Mouse (Mus musculus) monocyte, adult 2 months (primary cell): ENCODE measurements at regions not wholly inside any gene's neighbourhood (a gene's known extent, or its start where the extent isn't known, plus 50 kb on each side); places are given as distances from the start of the nearest gene placed in this dataset.

ENCODE experiments used
- DNase-seq, 2 experiments: peaks; one replicate each; pipeline ENCODE4 v3.0.0; 2022; ENCODE audit warnings: low spot score in 2 of 2, low read depth in 1 of 2

DNA sequence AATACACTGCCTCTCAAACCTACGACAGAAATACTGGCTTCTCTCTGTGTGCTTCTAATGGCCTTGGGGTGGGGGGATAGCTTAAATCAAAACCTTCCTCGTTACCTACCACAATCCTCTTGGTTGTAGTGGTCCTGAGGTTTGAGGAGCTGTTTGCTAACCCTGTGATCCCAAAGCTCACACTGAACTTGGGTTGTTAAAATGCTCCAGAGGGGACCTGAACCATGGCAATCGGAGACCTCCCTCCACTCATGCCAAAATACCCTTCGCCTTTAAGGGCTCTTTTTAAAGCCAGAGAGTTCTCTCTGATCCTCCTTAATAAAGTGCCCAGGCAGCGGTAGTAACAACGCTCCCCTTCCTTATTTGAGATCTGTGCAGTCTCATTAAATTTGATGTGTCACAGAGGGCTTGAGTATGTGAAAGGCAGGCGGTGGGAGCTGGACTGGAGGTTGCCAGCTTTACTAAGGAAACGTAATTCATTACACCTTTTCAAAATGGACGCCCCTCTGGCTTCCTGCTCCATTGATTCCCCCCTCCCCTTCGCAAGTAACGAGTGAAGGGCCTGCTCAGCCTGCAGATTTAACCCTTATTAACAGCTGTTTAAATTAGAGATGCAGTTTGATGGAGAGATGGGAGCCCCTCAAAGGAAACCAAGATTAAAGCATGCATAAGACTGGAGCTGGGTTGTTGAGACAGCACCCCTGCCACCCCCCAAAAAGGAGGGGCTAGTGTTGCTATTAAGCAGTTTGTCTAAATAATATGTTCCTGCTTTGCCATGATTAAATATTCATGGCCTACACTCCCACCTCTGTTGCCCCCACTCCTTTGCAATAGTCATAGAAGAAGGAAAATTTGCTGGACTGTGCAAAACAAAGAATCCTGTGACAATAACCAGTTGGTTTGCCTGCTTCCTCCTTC lies 289.4 kb downstream of the Sorl1 start:
- no peak for DNase-seq

DNA sequence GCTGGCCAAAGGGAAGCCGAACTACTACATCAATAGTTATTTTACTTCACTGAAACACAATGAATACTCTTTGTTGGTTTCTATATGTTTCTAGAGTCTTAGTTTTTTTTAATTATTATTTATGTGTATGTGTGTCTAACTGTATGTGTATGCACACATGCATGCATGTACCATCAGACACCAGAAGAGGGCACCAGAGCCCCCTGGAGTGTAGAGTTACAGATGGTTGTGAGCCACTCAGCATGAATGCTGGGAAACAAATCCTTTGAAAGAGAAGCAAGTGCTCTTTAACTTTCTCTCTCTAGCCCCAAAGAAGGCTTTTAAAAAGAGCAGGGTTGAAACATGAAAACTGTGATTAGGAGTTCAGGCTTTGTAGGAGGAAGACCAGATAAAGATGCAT lies 290.7 kb downstream of the Sorl1 start:
- no peak for DNase-seq

DNA sequence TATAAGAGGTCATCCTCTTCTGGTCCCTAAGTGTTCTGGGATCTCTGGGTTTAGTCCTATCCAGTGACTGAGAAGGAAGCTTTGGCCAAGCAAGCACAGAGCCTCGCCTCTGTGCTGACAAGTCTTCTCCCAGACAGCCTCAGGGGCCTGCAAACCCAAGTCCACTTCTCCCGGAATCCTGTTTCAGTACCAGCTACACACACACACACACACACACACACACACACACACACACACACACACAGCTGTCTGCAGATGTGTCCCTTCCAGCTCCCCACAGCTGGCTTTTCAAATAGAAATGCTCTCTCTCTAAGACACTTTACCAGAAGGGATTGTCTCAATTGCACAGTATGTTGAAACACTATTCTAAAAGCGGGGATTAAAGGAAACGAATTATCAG lies 296.7 kb downstream of the Sorl1 start:
- DNase-seq, result no peak

DNA sequence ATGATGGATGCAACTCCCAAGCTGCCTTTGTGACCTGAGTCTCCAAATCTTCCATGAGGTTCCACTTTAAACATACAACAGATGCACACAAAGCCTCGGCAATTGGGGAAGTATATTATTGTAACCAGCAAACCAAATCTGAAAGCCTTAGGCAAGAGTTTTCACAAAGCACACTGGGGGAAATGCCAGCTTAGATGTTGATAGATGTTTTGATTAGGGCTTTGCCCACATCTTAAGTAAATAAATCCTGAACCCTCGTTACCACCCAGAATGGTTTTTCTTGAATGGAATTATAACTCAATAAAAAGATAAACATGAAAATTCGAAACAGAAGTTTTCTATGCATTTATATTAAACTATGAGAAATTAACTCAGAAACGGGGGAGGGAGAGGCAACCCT lies 302.7 kb downstream of the Sorl1 start:
- DNase-seq, result no peak

DNA sequence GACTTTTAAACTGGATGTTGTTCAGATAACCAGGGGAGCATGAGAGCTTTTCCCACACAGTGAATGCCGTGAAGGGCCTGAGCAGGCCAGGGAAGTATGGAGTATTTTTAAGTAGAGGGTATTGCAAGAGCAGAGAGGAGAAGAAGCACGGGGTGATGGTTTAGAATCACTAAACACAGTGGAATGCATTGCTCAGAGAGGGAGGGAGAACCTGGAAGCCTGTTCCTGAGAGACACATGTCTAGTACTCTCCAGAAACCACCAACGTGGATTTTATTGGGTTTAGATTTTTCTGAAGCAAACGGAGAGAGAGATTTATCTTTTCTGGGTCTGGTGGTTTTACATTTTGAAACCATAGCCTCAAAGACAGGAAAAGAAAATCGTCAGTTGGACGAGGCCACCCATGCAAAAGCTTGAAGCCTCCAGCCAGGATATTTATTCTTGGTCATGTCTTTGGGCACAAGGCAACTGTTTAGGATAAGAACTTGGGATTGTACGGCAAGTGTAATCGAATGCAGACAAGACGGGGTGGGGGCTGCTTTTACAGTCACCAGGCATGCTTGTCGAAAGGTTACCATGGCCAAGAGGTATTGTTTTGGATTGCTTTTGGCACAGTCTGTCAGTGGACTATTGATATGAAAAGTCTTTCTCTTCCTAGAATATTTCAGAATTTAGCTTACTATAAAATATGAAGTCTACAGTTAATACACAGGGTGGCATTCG lies 306.2 kb downstream of the Sorl1 start:
- DNase-seq, result no peak

DNA sequence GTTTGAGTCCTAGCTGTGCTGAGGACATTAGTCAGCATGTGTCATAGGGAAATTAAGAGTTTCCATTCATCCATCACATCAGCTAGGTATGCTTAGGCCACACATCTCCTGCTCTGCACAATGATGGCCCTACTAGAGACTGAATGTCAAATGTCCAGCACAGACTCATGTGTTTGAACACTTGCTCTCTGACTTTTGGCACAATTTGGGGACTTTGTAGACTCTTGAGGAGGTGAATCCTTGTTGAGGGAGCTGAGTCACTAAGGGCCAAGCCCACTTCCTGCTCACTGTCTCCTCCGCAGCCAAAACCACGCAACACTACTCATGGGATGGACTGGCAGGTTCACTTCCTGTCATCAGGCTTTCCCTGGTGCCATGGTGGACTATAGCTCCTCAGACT lies 308.2 kb downstream of the Sorl1 start:
- DNase-seq, result no peak

DNA sequence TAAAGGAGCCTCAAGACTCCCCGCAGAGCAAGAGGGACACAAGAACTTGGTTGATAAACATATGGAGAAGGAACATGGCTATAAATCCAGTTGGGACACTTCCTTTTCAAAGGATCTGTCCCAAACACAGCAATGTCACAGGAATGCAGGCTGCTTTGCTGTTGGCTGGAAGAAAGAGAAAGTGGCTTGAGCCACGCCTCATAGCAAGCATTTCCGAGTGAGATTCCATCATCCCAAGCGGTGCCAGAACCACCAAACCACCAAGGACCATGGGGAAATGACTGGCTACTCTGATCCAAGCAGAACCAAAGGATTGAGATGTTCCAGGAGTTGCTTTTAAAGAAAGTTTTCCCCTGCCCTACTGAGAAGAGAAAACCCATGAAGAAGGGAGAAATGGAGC lies 314.8 kb downstream of the Sorl1 start:
- DNase-seq, result no peak

DNA sequence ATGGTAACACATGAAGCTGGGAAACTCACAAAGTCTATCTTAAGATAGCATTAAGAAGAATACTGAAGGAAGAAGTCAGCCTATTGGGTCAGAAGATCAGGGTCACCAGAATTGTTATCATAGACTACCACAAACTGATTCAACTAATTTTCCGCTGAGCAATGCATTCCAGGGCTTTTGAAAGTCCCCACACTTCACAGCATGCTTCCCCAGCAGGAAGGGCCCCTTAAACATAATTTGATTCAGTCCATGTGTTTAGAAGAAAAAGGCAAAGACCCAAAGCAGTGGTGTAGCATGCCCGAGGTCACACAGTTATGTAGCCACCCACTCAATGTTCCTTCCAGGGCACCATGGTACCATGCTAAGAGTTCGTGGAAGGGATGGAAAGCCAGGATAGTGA lies 315.3 kb downstream of the Sorl1 start:
- DNase-seq, result no peak

DNA sequence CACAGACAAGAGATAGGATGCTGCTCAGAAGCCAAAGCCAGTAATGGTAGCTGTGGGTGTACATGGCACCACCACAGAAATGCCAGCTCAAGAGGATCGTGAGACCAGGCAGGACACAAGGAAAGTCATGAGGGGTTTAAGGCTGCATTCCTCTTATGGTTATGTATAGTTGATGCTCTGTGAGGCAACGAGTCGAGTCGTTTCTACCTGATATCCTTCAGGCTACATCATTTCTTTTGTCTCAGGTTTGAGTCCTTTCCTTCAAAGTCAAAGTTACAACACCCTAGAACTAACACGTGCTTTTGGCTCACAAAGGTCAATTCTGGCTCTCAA lies 317.8 kb downstream of the Sorl1 start:
- no peak for DNase-seq

DNA sequence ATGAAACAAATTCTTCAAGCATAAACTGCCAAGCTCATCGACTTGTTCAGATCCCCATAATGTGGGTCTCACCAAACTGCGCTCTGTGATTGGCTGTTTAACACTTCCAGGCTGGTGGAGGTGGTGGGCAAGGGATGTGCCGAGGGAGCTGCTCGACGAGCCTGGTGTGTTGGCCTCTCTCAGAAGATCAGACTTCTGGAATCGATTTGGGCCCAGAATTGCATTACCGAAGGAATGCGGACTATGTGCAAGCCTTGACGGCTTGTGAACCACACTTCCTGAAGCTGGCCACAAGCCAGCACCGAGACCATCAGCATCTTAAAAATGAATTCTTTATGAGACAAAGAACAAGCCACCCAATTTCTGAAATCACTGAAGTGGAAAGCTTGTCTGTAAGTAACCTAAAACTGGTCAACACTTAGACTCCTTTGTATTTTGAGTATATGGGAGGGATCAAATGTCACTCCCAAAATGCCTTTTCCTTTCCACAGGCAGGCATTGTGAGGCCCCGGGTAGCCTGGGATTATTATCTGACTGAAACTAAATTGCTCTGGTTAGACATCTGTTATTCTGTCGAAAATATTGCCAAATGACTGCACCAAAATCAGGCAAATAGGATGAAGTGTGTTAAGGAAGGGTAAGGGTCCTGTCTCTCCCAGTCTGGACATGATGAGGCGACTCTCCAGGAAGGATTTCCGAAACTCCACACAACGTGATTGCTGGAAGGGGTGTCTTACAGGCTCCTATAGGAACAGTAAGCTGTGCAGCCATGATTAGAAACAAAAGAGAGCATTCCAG lies 318.4 kb downstream of the Sorl1 start:
- DNase-seq, result no peak

DNA sequence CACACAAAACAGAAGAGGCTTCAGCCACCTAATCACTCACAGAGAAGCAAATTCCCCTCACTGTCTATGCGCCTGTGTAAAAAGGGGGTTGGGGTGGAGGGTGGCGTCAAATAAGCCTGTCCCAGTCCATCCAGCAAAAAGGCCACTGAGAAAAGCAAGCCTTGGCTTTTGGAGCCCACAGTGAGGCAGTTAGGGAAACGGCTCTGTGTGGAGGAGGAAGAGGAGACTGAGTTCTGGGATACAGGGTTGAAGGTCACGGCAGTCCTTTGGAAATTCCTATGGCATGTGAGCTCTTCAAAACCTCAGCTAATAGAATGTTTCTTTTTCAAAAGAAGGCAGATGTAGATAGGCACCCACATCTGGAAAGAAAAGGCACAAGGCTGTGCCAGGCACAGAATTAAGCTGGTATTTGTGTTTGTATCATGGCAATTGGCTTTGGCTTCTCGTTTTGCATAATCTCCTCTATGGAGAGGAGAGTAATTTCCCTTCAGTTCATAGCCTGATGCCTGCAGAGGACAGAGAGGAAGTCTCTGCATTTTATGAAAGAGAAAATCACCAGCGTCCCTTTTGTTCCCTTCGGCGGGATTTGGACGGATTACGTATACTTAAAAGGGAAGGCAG lies 319.3 kb downstream of the Sorl1 start:
- no peak for DNase-seq

DNA sequence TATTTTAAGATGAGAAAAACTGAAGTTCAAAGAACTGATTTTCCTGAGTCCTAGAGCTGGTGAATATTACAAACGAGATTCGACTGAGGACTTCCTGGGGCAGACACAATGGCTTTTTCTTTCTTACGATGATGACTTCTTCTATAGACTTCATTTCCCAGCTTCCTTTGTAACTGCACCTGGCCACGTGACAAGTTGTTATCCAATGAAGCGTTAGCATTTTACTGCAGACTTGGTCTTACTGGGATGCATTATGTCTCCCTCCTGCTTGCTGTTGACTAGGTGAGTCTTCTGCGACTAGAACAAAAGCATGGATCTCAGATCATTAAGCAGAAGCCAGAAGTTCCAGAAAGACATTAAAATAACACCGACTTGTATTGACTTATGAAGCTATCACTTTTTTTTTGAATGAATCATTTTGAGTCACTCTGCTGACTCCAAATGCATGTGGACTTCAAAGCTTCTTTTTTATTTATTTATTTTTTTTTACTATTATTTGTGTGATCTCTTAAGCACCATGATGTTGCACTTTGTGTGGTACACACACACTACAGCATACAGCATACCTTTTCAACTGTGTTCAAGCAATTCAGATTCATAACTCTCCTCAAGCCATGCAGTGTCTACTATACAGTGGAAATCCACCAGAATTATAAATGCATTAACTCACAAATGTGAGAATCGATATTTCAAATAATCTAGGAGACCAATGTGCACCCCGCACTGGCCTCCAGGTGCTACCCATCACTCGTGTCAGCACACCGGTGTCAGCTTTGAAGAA lies 320.2 kb downstream of the Sorl1 start:
- DNase-seq, result no peak

DNA sequence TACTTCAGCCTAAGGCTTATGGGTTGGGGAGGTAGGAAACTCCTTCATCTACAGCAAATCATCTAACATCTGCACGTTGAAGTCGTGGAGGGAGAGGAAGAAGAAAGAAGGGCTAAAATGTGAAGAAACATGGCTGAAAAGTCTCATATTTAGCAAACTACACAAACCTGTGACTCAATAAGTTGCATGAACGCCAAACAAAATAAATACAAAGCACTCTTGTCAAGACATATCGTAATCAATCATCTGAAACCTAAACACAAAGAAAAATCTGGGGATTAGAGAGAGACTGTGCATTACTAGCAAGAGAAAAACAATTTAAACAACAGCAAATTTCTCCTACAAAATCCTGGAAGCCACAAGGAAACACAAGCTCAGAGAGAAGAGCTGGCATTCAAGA lies 322.7 kb downstream of the Sorl1 start:
- no peak for DNase-seq

DNA sequence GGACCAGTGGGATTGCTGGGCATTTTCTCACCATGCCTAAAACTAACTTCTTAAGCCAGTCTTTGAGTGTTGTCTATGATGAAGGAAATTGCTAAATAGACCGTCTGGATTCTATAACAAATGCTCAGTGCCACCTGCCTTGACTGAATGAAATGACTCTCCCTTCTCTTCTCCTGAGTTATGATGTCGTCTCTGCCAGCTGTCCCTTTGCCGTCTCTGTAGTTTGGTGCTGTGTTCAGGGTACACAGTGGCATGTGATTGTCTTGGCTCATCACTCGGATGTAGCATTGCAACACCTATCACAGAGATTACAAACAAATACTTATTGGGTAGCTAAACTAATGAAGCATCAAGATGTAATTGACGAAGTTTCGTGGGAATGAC lies 331.3 kb downstream of the Sorl1 start:
- no peak for DNase-seq

DNA sequence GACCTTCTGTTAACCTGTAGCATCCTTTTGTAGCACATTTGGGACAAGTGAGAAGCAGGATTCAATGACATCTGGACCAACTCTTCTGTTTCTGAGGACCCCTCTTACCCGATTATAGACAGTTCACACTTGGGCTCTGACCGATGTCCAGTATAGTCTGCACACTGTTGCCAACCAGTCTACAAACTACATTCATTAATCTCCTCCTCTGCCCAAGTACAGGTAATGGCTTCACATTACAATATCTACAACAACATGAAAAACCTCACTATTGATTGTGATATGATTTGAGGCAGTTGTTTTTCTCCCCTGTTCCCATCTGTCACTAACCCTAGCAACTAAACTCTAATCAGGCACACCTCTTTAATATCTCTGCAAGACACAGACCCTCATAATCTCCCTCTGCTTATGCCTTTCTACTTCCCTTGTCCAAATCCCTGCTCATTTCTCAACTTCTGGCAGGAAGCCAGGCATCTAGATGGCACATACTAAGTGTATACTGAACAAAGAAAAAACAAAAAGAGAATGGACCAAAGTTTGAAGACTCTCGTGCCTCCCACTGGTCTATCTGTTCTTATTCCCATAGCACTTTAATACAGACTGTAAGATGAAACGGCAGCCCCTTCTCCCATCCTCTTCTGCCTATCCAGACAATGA lies 331.8 kb downstream of the Sorl1 start:
- DNase-seq, result no peak

DNA sequence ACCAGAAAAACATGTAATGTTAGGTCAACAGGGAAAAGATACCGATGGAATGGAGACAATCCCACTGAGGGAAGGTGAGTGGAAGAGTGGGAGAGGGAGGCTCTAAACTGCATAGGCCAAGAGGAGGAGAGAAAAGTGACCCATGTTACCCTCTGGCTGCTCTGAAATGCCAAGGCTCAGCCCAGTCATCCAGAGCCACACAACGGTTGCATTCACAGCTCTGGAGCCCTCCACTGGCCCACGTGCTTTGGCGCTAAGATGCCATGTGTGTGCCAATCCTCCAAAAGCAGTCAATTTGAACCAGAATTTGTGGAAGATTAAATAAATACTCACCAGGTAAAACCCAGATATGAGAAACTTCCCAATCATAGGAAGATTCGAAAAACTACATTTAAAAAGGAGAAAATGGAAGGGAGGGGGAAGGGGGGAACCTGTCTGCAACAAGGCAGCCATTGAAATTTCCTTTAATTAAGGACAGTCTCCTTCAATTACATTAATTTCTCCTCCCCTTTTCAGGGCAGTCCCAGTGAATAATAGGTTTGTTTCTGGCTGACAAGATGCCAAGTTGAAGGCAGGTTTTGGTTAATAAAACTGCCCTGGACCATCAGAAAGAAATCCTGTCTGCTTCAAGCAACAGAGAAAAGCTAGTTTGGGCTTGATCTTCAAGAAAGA lies 332.5 kb downstream of the Sorl1 start:
- DNase-seq, result no peak

DNA sequence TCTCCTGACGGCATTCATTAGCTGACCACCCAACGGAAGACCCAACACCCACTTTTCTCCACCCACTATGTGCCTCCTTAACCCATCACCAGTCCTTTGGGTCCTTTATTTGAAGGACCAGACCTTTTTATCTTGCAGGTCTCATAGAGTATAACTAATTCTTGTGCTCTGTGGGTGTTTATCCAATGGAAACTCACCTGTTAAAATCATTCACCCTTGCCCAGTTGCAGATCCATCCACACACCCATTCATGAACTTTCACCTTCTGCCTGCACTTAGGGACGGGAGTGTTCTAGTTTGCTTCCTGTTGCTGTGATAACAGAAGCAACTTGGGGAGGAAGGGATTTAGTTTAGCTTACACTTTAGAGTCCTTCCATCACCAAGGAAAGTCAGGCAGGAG lies 339.0 kb downstream of the Sorl1 start:
- DNase-seq, result no peak

DNA sequence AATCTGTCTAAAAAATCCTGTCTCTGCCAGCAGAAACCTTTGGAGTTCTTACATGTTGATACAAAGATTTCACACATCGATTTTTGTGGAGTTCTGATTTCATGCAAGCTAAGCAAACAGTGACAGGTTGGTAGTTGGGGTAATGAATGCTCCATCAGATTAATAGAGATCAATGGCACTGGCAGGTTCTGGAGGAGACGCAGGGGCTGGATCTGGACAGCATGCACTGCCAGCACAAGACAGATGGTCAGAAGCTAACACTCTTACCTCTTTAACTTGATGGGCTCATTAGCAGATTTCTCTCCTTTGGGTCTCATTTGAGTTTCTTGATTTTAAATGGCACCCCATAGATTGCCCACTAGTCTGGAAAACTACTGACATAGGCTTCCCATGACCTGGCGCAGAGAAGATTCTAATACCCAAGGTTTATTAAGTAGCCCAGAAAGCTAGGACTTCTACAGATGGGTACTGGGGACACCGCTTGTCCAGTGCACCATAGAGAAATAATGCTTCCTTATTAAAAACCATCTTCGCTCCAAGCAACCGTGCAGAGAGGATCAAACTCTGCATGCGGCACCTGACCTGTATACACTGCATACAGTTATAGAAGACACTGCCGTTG lies 351.7 kb downstream of the Sorl1 start:
- DNase-seq, result no peak

DNA sequence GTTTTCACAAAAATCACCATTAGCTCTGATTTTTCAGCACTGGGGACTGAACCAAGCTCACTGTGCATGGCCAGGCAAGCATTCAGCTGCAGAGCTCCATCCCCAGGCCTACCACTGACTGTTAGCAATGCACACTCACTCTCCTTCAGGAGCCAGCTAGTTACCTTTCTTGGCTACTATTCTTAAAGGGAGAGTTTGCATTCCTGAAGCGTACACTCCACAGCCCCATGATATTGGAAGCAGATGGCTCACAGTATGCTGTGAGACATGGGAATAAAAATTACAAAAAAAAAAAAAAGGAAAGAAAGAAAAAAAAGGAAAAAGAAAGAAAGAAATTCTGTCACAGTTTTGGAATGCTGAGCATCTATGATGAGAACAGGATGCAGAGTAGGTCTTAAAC lies 352.8 kb downstream of the Sorl1 start:
- DNase-seq, result no peak
